Mouse (Mus musculus): ENCODE measurements around the gene Pilrb2.

Pilrb2 gene

DNA sequence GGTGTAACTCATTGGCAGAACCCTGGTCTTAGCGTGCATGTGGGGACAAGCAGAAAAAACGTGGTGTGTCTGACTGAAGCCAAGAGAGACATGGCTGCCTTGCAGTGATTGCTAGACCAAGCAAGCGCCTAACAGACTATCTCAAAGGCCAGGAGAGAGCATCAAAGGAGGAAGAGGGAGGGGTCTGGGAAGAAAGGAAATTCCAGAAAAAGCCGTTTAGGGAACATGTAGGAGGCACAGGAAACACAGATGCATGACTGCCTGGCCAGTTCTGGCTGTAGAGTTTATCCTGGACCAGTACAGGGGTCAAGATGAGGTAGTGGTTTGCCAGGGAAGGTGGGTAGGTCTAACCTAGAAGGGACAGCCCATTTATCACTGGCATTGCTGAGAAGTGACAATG lies 38.1 kb downstream of the Pilrb2 start:
- DNase-seq (ENCODE audit: low spot score in 2 of 2) = no peak

DNA sequence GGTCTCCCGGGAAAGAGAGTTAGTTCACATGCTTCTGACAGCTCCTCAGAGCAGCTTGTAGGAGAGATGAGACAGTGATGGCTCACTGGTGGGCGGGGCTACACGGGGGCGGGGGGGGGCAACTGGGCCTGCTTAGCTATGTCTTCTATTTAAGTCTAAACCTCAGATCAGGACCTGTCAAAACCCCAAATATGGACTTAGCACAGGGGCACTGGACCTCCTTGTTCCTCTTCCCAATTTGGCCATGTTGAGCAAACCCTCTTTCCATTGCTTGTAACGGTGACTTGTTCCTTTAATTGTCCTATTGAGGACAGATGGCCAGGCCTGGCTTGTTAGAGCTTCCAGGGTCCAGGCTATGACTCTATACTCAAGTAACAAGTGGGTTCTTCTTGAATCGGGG lies 40.1 kb downstream of the Pilrb2 start:
- no peak for DNase-seq (ENCODE audit: low spot score in 2 of 2)

DNA sequence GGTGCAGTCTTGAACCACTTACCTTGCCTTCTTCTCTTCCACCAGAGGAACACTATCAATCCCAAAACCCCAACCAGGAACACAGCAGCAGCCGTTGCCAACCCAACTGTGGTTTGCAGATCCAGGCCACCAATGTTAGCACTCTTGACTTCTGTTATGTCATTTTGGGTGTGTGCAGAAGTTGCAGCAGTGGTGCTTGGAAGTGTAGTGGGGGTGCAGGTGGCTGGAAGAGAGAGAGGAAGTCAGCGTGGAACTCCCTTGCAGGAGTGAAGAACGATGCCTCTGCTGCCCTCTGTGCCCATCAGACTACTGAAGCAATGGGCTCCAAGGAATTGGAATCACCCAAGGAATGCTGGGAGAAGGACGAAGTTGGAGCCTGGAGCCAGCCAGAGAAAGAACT lies 40.5 kb downstream of the Pilrb2 start:
- DNase-seq (ENCODE audit: low spot score in 2 of 2) = no peak

DNA sequence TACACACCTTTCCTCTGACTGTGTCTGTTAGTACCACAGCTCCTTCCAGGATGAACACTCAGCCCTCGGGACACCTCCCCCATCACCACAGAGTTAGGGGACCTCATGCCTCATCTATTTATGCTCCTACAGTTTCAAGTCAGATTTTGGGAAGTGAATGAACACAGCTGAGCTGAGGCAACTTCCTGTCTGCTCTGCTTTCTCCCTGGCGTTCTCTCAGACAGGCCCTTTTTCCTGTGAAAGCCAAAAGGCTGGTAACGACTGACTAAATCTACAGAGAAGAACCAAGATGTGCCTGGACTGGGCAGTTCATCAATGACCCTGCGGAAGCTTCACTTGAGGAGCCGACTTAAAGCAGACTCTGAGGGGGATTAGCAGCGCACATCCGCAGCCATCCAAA lies 41.4 kb downstream of the Pilrb2 start:
- DNase-seq (ENCODE audit: low spot score in 2 of 2) = no peak

DNA sequence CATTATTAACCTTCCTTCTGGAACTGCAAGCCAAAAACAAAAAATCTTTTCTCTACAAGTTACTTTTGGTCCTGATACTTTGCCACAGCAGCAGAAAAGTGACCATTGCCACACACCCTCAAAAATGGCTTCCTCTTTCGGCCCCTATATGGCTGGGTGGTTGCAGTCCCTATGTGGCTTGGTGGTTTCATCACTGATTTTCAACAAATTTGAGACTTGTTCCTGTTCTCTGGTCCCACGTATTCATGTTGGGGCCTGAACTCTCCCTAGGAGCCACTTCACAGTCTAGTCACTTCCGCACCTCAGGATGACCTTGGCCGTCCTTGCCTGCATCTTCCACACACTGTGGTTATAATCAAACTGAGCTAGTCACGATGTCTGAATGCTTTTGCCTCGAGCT lies 42.9 kb downstream of the Pilrb2 start:
- DNase-seq (ENCODE audit: low spot score in 2 of 2) = no peak

DNA sequence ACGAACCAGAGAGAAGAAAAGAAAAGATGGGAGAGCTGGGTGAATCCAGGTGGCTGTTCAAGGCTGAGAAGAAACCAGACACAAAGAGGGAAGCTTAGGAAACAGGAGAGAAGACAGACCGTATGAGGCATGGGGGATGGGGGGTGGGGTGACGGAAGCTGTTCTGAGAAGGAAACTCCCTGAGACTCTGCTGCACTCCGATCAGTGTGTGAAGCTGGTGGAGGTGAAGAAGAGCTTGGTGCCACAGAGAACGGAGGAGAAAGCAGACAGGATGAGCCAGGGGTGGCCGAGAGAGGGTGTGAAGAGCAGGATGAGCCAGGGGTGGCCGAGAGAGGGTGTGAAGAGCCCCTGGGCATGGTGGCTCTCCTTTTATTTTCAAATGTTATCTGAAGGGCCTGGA lies 45.2 kb downstream of the Pilrb2 start:
- no peak for DNase-seq (ENCODE audit: low spot score in 2 of 2)

DNA sequence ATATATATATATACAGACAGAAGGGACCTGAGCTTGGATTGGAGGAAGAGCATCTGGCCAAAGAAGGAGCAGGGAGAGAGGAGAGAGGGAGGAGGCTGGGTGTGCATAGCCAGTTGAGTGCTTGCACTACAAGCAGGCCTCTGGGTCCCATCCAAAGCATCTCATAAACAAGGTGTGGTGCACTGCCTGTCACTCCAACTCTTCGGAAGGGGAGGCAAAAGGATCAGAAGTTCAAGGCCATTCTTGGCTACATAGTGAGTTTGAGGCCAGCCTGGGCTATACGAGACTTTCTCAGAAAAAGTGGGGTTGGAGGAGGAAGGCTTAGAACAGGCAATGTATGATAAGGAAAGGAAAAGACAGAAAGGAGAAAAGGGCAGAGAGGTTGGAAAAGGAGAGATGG lies 45.6 kb downstream of the Pilrb2 start:
- DNase-seq (ENCODE audit: low spot score in 2 of 2) = no peak

DNA sequence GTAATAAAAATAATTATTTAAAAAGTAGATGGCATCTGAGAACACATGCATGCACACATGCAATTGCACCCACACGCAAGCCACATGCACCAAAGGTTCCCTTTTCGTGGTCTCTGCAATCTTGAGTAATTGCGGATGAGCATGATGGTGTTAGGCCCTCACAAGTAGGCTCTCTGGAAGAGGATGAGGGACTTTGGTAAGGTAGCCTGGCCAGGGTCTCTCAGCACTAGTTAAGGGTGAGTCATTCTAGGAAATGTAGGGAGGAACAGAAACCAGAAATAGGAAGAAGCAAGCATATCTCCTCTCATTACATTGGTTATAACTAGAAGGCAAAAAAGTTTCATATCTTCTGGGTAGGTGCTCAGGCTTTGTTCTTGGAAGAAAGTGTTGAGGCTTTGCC lies 46.6 kb downstream of the Pilrb2 start:
- DNase-seq (ENCODE audit: low spot score in 2 of 2) = no peak

DNA sequence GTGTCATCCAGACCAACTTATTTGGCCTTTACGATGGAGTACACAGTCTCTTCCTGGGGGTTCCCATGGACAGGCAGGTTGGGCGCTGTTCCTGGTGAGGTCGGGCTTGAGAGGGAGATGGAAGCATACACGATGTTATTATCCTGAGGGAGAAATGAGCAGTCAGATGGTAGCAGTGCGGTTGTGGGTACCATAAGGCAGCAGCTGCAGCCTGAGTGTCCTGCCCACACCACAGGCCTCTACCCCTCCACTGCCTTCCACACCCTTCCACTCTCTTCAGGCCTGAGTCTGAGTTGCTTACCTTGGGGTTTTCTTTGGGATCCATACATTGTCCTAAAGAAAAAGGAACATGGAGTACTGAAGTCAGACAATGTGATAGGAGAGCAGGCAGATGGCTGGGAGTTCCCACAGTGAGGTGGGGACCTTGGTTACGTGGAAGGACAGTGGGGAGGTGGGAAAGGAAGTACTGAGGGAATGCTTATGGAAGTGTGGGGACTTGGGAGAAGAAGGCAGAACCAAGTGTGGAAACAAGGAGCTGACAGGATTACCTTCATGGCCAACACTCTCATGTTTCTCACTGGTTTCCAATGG lies 48.1 kb downstream of the Pilrb2 start:
- no peak for DNase-seq (ENCODE audit: low spot score in 2 of 2)

DNA sequence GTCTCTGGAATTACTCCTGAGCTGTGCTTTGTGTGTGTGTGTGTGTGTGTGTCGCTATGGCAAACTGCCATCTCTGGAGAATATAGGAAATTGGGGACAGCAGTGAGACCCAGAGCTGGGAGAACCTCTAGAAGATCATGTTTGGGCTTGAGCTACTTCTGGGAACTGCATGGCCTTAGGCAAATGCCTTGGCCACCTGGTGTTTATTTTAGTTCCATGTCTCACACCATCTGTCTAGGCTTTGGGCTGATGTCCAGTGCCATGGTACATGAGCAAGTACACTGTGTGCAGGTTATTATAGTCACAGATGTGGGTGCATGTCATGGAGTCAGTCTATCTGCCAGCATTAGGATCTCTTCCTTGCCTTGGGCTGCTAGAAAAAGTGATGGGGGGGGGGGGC lies 49.0 kb downstream of the Pilrb2 start:
- no peak for DNase-seq (ENCODE audit: low spot score in 2 of 2)

DNA sequence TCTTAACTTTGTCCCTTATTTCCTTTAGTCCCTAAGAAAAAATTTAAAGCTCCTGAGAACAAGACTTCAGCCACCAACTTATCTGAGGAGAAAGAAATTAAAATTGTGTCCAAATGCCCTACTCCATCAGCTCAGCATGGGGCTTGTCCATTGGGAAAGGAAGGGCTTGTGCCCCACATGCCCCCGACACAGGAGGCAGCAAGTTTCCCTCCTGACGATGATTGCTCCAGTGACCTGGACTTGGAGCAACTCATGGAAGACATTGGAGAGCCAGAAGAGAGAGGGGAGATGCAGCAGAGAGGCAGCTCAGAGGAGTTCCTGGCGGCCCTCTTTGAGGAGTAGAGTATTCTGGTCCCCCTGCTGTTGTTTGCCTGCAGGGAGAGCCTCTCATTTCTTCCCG lies 49.5 kb downstream of the Pilrb2 start:
- no peak for DNase-seq (ENCODE audit: low spot score in 2 of 2)

DNA sequence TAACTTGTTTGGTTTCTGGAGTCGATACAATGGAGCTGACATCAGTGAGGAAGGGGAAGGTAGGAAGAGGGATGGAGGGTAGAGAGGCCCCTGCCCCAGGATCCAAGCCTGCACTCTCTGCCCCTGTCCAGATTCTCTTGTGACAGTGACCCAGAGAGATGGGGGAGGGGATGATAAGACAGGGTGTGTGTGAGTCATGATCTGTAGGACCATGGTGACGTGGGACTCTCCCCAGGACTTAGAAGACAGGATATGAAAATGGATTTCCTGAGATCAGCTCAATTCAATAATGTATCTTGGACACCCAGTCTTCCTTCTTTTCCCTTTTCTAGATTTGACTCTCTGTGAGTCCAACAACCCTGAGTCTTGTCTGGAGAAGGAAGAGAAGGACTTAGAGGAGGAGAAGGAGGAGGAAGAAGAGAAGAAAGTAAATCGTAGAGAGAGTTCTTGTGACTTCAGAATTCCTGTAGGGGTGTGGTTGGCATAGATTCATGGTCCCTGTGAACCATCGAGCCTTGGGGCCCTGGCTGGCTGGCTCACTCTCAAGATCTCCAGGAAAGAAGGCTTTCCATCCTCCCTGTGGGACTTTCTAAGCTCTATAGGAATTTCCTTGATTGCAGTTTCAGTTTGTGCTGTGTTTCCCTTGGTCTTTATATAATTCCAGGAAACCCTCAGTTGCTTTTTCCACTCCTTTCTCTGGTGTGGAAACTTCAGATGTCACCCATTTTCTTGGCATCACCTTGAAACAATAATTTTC lies 54.0 kb downstream of the Pilrb2 start:
- DNase-seq (ENCODE audit: low spot score in 2 of 2) = no peak
